Mouse (Mus musculus): ENCODE results near the gene Tbc1d10c.

- TF ChIP-seq POLR2A (IDR thresholded peaks at IDR 0.05; ENCODE audit: low read depth, low read length) (no peak), CTCF (IDR thresholded peaks at IDR 0.05; ENCODE audit: extremely low read depth, insufficient read length, insufficient replicate concordance, low read depth, low read length) (no peak)
Observed at GRCm38 (mm10) chr19:4187303-4187702, 3.8 kb downstream of the Tbc1d10c start.
